Comparison of ENCODE assay signal across 17 mouse cellular contexts in the genomic region with DNA sequence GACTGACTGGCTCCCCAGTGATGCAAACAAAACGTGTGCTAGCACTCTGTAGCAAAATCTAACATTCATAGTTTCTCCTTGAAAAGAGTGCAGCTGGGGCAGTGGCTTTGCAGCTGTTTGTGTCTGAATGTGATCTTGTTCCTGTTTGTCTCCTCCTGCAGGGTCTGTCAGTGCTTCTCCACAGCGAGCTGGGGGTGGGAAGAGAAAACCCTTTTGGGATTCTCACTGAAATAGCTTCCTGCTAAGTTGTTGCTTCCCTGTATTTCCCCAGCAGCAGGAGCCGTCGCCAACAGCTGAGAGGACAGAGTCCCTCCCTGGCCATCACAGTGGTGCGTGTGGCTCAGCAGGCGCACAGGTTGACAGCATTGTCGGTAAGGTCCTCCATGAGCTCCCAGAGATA. TPM values are rescaled to one million over a fixed set of nuclear protein-coding genes. Genes with fewer than 3 reads are reported as not detected.
"Had no signal": no experiment of that assay in that cellular context is flagged by ENCODE, and none has a peak within 500 bp of the region (broad histone marks: within the 10 kb centered on the region; RNA-seq: fewer than 3 reads in every experiment).

No protein-coding gene starts in this region.

- ATAC-seq: intestine, embryonic 15.5 days; liver, embryonic 12.5 days had no signal

- DNase-seq: kidney, adult 11 months; kidney, adult 8-10 months; kidney, postnatal 10 days; kidney, postnatal 36 days; liver; lung, adult 18-20 months; lung, postnatal 14 days; lung, postnatal 4 days; midbrain, embryonic 14.5 days; right cerebral cortex, postnatal 25 days; thymus, adult 2 months; thymus, postnatal 14 days; thymus, postnatal 4 days had no signal

RNA-seq across cellular contexts. Expression of a gene that starts 33.8 kb away (rescaled TPM):
- total RNA-seq: megakaryocyte progenitor cell, adult 5-6 weeks; midbrain, postnatal 0 days had no signal
